Mouse (Mus musculus): ENCODE measurements around the gene Farp1.

DNA sequence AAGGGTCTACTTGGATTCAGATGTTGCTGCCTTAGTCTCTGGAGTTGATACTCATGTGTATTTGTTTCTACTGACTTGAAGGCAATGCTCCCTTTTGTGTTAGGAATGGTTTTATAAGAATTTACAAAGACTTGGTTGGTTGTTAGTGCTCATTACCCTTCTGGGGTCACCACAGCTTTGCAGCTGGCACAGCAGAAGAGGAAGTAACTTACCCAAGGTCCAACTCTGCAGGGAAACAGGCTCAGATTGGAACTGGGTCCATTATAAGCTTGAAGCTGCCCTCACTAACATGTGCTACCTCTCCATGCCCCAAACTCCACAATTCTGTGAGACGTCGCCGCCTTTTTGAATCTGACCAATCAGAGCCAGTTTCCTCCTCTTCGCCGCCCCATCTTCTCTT lies 22.8 kb downstream of the Farp1 start:
- TF ChIP-seq EP300 (IDR thresholded peaks at IDR 0.05; ENCODE audit: low read depth) (no peak), CTCF (IDR thresholded peaks at IDR 0.05; ENCODE audit: low read depth) (no peak)
